Mouse (Mus musculus): ENCODE measurements around the gene Nup210l.

Gene Nup210l

DNA sequence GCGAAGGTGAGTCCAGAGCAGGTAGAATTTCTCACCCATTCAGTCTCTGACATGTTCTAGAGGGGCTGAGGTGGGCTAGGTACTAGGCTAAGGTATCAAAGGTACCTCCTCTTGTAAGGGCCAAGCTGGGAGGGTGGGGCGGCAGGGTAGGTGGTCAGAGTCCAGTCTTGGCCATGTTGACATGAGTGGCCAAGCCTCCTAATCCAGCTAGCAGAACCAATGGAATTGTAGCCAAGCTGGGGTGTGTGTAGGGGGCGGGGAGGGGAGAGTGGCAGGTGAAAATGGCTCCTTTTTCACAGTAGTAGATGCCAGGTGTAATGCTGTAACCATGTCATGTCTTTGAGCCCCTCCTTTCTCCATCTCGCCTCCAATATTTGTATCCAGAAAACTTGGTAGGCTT is 154.6 kb downstream of the Nup210l start:
- DNase-seq (ENCODE audit: low spot score): no peak

Measured in ovary, adult 18-20 months (tissue).